Mouse (Mus musculus) urinary bladder, postnatal 10 days (tissue): ENCODE measurements around the gene Anxa11.
A peak's percentile ranks its signal among the peaks of the same experiment; 100 is the strongest.
"Not testable (repeated sequence)": the region's sequence is repeated elsewhere in the genome, so short reads cannot be mapped to it uniquely, and the experiment has no call there.

Experiments
- DNase-seq: peaks from one replicate; pipeline ENCODE4 v3.0.0; 2022; ENCODE audit warnings: low spot score

Gene Anxa11

DNA sequence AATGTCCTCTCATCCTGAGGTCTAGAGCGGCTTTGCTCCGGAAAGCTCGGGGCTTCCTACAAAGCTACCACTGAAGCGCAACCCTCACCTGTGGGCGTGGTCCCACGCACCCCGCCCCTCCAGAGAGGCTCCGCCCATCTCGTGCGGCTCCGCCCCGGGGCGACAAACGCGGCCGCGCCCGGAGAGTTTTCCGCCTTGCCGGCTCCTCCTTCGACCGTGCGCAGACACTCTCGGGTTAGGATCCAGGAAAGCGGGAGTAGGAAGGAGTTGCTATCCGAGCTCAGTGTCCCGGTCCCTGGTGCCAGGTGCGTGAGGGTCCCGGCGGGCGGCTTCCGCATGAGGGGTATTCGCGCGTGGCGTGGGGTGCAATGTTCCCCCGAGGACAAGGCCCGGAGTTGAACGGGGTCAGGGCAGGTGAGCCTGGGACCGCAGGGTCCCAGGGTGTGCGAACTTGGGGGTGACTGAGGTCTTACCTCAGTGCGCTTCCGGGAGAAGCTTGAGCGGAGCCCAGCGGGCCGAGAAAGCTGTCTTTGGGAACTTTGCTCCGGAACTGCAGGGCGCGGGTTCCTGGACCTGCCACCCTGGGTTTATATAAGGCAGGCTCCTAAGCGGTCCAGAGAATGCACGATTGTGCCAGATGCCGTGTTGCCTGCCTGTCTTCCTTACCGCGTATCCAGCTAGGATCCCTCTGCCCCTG lies at the start of gene Anxa11:
Anxa11 (plus strand) TSS at position 166 of the 697 bp plus-strand sequence.
- peak; percentile 60 for DNase-seq

DNA sequence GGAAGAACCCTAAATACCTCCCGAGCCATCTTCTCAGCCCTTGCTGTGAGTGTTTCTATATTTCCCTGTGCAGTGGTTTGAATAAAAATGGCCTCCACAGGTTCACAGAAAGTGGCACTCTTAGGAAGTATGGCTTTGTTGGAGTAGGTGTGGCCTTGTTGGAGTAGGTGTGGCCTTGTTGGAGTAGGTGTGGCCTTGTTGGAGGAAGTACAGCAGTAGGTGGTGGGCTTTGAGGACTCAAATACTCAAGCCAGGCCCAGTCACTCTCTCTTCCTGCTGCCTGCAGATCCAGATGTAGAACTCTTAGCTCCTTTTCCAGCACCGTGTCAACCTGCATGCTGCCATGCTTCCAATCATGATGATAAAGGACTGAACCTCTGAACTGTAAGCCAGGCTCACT lies 47.6 kb upstream of the Anxa11 start:
- no peak for DNase-seq

DNA sequence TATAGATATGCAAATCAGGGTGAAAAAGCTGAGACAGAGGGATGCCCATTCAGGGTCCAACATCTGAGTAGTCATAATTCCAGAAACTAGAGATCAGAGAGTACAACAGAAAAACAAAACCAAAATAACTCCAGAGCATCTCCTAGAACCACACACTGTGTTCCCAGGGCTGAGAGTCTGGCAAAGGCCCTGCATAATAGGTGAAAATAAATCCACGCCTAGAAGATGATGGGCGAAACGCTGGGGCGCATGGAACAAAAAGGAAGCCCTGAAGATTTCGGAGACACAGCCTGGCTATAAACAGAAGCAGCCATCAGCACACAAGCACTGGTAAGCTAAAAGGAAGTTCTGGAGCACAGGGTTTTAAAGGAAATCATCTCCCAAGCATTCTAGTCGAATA lies 46.9 kb upstream of the Anxa11 start:
- DNase-seq, result no peak

DNA sequence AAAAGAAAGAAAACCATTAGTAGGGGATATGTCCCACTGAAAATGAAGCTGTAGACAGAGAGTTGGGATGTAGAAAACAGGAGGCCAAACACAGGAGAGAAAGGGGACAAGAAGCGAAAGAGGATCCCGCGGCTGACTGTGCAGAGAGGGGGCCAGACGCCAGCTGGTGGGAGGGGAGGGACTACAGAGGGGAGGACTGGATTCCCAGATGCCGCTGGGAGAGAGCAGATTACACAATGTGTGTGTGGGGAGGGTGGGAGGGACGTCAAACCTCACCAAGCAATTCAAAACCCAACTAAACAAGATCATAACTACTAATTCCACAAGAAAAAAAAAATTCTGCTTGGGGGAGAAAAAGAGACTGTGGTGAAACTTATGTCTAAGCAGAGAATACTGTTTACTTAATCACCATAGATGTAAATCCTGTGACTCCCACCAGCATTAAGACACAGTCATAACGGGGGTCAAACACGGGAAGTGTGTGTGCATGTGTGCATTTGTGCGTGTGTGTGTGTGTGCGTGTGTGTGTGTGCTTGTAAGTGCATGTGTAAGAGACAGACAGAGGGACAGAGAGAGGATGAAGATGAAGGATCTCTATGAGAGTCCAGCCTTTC lies 46.3 kb upstream of the Anxa11 start:
- no peak for DNase-seq

DNA sequence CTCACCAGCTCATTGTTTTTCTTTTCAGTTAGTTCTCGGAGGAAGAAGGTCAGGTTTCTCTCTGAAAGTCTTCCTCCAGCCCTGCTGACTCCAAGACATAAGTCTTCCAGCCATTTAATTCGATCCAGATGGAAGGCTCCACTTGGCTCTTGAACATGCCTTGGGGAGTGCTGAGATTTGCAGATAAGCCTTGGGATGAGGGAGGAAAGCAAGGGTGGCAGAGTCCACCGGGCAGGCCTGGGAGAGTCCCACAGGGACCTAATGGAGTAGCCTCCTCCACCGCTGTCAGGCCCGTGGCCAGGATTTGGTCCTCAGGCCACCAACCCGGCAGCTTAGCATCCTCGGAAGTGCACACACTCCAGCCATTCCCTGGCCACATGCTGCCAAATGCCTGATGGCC lies 45.3 kb upstream of the Anxa11 start:
- no peak for DNase-seq

DNA sequence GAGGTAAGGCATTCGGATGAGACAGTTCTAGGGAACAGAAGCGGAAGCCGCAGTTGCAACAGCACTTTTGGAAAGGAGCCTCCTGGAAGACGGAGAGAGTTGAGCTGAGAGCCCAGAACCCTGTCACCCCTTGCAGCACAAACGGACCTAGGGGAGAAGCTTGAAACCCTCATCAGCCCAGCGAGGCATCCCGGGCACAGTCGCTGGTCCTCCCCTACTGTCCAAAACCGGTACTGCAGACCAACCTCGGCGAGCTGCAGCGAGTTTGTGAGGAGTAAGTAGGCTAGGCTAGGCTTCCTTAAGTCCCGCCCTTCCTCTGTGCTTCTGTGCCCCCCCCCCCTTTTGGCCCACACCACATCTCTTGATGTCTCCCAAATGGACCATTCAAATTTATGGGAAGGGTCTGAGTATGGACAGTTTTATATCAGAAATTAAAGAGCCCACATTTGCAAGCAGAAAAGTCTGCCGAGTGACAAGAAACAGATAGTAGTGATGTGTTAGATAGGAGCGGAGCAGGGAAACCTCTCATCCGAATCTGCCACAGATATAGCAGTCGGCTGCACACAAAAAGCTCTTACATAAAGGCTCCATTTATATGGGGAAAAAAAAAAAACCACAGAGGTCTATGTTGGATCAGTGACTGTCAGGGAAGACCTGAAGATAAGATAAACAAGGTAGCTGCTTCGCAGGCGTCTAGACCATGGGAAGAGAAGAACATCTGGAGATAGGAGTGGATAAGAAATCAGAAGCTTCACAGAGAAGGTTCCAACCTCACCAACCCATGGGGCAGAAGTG lies 41.6 kb upstream of the Anxa11 start:
- peak; percentile 85 for DNase-seq

DNA sequence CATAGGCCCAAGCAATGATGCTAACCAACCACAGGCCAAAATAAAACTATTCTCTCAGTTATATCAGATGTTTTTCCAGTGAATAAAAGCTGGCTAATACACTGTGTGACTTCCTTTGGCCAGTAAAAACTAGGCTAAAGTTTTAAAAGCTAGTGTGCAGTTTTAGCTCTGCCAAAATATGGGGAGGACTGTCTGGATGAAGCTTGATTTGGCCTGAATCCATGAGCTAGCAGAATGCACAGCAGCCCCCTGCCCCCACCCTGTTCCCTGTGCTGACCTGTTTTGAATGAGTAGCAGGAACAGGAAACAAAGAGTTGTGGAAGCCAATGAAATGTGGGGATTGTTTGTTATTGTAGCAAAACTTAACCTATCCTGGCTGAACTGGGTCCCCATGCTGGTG lies 39.4 kb upstream of the Anxa11 start:
- no peak for DNase-seq

DNA sequence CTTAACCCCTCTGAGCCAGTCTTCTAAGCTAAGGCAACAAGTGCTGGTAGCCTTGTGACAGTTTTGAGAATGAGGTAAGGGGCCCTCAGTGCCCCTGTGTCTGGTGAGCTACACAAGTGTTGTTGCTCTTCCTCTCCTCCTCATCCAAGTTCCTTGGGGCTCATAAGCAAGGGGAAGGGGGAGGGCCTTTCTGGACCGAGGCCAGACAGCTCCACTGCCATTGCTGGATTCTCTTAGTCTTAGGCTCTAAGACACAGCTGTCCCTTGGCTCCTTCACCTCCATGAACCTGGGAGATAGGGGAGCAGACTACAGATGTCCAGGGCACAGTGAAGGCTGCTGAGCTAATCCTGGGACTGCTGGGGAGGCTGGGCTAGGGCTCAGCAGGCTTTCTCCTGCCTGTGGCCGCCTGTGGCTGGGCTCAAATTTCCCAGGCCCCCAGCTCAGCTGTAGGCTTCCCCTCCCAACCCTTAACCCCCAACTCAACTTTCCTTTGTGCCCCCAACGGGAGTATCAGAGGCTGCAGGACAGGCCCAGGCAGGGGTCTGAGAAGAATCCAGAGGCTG lies 38.6 kb upstream of the Anxa11 start:
- DNase-seq, result no peak

DNA sequence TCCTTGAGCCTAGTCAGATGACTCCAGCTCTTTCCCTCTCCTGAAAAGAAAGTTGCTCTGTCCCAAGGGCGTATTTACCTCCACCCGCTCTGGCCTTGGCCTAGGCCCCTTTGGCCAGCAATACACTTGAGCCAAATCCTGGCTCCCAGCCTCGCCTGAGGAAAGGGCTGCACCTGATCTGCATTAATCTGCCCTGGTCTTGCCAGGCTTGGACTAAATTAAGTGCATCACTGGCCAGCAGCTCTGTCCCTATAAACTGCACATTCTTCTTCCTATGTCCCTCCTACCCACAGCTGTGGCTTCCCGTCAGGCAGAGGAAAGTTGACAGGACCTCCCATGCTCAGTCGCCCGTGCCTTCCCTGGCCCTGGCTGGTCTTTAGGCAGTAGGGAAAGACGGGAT lies 36.1 kb upstream of the Anxa11 start:
- no peak for DNase-seq

DNA sequence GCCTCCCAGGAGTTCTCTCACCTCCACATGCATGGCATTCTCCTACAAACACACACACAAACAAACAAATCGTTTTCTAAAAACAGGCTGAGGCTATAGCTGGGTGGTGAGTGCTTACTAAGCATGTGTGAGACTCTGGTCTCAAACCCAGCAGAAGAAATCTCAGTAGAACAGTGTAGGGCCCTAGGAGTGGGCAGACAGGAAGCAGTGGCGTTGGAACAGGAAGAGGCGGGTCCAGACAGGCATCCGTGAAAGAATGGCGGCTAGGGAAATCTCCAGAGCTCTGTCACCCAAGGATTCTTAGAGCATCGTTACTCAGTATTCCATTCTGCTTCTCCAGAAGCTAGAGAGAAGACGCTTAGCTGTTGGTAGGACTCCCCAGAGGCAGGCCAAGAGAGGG lies 35.4 kb upstream of the Anxa11 start:
- no peak for DNase-seq

DNA sequence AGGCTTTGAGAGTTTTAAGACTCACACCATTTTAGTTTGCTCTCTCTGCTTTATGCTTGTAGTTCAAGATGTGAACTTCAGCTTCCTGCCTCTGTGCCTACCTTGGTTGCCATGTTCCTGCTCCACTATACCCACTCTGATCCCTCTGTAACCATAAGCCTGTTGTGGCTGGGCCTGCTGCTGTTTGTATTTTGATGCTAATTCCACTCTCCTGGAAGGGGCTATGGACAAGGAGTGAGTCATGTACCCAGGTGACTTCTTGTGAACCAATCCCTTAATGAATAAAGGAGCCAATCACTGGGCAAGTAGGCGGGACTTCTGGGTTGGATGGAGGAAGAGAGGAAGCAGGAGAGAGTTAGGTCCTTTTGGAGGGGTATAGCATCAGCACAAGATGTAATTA lies 30.9 kb upstream of the Anxa11 start:
- not testable (repeated sequence) for DNase-seq

DNA sequence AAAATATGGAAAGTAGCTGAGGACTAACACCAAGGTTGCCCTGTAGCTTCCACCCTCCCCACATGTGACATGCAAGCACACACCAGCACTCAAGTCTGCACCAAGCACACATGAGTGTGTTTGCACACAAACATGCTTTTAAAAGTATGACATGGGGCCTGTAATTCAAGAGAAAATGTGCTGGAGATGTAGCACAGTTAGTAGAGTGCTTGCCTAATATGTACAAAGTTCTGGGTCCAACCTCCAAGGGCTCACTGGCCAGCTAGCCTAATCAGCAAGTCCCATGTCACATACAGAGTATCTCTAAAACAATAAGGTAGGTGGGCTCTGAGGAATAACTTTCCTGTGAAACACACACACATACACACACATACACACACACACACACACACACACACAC lies 27.8 kb upstream of the Anxa11 start:
- no peak for DNase-seq

DNA sequence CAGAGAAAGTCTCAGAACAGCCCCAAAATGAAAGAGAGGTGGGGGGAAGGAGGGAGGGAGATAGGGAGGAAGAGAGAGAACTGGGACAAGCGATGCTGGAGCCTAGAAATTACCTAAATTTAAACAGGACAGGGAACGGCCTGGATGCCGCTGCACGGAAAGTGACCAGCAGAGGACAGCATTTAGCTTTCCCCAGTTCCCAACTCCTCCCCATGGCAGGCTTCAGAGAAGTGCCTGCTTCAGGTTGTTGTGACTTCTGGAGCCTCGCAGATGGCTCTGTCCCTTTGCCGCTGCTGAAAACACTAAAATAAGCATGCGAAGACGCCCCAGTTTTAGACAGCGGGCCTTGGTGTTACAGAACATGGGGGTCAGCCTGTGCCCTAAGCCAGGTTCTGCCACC lies 25.5 kb upstream of the Anxa11 start:
- no peak for DNase-seq

DNA sequence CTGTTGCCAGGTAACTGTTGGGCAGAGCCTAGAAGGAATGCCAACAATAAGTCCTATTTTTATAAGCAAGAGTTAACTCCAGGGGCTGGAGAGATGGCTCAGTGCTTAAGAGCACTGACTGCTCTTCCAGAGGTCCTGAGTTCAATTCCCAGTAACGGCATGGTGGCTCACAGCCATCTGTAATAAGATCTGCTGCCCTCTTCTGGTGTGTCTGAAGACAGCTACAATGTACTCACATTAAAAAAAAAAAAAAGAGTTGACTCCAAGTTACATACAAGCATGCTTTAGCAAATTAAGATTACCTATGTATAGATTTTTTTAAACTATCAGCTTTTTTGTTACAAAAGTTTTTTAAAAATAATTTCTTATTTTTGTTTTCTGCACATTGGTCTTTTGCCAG lies 19.4 kb upstream of the Anxa11 start:
- DNase-seq, result no peak

DNA sequence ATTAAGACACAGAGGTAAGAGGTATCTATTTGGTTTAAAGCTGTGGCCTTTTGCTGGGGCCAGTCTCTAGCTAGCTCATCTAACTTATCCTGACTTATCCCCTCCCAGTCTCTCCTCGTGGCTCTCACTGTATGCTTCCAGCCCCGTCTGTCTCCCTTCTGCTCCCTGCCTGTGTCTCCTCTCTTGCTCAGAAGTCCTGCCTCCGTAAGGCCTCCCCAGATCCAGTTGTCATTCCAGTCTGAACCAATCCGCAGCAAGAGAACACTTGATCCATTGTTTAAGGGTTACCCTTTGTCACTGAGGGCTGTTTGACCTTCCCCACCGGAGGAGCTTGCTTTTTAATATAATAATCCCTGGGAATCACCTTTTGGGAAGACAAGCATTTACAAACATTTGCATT lies 17.0 kb upstream of the Anxa11 start:
- no peak for DNase-seq

DNA sequence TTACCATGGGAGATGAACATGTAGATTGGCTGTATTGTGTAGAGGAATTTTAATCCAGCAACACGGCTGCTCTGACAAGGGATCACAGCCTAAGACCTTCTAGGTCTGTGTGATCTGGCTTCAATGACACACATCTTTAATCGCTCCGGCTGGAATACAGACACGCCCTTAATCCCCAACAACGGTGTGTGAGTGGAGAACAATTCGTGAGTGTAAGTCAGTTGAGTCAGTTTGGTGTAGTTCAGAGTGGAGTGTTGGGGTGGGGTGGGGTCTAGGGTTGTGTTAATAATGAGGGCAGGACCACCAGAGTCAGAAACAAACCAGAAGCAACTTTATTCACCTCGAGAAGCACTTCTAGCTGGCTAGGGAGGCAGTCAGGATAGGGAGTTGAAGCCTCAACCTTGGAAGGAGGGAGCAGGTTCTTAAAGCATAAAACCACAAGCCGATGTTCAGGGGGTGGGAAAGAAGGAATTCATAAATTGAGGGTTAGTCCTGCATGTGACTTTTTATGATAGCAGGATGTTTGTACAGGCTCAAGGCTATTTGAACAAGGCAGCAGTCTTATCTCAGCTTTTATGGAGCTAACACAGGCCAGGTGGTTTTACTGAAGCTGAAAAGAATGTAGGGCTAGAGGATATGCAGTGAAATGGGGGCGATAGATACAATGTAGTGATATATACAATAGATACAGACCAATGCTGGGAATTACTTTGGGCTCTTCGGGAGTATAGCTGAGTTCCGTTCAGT lies 15.9 kb upstream of the Anxa11 start:
- DNase-seq, result no peak

DNA sequence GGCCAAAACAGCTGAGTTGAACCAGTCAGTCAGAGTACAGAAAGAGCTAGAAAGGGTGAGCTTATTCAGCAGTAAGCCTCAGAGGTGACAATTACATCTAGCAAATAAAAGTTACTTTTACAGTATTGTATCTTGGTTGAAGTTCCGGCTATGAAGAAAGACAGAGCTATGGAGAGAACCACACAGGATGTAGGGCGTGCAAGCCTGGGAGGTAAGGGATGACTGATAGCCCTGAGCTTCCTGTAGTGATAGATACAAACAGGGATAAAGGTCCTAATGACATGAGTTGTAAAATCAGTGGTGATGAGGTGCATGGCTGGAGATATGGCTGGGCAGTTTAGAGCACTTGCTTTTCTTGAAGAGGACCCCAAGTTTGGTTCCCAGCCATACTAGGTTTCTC lies 15.1 kb upstream of the Anxa11 start:
- no peak for DNase-seq

DNA sequence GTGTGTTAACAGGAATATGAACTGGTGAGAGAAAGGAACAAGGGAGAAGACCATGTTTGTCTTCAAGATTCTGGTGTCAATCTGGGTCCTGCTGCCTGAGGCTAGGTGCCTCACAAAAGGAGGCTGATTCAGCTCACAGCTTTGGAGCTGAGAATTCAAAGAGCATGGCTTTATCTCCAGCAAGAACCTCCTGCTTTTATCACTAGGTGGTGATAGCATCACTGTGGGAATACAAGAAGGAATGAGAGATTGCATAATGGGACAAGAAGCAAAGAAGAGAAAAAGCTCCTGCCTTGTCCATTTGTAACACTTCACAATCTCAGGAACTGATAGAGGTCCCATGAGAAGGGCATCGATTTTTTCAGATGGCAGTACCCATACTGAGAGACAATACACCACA lies 10.6 kb upstream of the Anxa11 start:
- no peak for DNase-seq

DNA sequence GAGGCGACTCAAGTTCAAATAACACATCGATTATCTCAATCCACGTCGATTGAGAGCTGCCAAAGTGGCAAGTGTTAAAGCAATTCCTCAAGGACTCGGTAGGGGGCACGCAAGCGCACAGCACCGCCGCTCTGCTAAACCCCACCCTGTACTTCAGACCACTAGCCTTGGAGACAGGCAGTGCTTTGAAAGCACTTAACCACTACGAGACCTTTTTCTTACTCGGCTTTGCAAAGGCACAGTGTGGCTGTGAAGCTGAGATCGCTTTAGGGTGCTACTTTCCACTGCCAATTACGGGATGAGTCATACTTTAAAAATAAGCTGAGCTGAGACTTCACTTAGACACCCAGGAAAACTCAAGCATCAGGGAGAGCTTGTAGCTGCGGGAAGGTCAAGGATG lies 9.7 kb upstream of the Anxa11 start:
- no peak for DNase-seq

DNA sequence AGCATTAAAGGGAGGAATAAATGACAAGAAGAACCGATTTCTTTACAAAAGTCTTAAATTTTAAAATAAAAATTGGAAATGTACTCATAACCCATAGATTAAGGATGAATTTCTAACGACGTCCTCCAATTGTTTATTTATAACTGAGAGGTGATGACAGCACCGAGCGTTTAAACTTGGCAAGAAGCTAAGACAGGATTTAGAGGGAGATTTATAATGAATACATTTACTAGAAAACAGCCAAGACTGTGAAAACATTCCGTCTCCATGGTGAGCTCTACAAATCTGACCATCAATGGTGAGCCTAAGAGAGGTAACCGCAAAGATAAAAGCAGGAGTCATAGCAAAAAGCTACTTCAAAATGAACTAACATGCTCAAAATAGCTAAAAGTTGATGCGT lies 3.5 kb upstream of the Anxa11 start:
- DNase-seq, result no peak

DNA sequence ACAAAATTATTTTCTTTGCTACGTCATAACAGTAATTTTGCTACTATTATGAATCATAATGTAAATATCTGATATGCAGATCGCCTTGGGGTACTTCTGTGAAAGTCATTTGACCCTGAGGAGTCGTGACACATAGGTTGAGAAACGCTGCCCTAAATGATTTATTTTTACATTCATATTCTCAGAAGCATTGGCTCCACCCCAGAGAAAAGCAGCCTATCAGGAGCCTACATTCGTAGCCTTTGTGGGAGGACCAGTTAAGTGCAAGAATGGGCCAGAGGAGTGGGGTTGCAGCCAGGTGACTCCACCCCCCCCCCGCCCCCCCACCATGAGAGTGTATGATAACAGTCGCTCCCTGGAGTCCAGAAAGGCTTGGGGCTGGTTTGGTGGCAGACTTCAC lies 2.2 kb upstream of the Anxa11 start:
- DNase-seq, result no peak

DNA sequence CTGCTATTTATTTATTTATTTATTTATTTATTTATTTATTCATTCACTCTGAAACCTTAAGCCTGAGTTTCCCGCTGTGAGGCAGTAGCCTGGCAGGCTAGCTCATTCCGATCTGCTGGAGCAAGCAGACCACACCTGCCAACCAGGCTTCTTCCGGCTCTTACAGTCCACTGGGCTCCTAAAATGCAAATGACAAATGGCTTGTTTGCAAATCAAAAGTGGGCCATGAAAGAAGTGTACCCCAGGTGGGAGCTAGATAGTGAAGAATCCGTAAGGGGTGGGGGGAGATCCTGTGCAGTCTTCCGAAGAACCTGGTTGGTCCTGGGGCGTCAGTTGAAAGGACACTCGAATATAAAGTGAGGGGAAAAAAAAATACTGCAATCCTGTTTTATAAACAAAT lies 995 bp upstream of the Anxa11 start:
- DNase-seq, result no peak
